Mouse (Mus musculus): ENCODE measurements around the gene Ccl17.

Gene Ccl17

GRCm38 (mm10) chr8:94810153-94810552, at the start of gene Ccl17:
Gene Ccl17 (plus strand): TSS chr8:94810453.
- DNase-seq, result no peak

DNA sequence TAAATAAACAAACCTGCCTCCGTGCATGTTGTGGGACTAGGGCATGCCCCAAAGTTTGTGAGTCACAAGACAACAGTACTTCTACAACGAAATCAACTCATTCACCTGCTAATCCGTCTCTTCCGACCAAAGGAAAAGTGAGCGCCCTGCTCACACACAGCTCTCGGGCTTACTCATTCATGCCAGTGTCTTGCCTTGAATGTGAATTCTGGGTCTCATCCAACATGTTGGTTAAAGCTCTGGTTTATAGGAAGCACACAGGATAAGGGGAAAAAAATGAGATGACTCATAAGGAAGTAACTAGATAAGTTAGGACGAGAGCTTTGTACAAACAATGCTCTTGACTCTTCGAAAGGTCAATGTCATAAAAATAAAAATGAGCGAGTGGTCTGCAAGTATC, 43.2 kb upstream of the Ccl17 start:
- no peak for DNase-seq

DNA sequence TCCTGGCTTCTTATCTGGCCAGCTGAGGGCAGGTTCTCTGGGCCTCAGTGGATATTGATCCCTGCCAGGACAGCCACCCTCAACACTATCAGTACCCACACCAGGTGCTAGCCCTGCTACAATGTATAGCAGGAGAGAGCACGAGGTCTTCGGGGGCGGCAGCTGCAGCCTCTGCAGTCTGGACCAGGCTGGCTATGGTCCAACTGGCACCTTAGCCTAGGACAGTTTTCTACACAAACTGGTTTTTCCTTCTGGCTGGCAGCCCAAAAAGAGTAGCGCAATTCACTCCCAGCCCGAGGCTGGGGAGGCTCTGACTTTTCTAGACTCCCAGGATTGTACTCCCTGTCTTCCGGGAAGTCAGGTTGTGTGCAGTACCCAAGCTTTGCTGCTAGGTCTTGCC, 39.3 kb upstream of the Ccl17 start:
- DNase-seq, result no peak

GRCm38 (mm10) chr8:94771941-94772670, 38.1 kb upstream of the Ccl17 start, which contains the start of gene Cx3cl1:
Gene Cx3cl1 (plus strand): TSS chr8:94772009.
- DNase-seq, result peak; percentile 7

DNA sequence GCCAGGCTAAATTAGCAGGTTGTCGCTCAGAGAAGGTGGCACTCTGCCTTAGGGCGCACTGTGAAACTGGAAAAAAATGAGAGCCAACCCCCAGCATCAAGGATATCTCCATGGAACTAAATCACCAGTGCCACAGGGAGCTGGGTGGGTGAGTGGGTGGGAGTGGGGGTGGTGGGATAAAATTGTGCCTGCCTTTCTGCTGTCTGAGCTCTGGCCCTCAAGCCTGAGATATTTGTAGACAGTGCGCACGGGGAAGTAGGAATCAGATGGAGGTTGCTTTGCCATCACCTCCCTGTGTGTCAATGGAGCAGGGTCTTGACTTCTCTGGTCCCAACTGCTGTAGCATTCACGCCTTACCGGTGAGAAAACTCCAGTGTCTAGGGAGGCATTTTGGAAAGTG, 37.2 kb upstream of the Ccl17 start:
- DNase-seq, result no peak

DNA sequence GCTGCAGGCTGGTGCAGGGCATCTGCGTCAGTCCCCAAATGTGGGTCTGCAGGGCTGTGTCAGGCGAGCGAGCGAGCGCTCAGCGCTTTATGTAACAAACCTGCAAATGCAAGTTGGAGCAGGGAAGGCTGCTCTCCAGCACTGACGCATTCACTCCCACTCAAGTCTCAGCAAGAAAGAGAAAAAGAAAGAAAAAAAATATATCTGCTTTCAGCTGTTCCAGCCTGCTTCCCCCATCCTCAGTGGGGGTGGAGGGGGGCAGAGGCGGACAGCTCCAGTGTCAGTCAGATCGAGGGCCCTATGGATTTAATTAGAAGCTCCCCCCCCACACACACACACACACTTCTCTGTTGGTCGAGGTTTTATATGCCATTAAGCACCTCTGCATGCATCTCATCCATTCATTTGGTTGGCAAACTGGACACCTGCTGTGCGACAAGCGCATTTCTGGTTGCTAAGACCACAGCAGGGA, 36.5 kb upstream of the Ccl17 start:
- no peak for DNase-seq

- no peak for DNase-seq
Observed at GRCm38 (mm10) chr8:94774601-94775000, 35.7 kb upstream of the Ccl17 start.

- no peak for DNase-seq
Observed at GRCm38 (mm10) chr8:94776346-94776745, 33.9 kb upstream of the Ccl17 start.

GRCm38 (mm10) chr8:94778036-94778435, 32.2 kb upstream of the Ccl17 start:
- no peak for DNase-seq

DNA sequence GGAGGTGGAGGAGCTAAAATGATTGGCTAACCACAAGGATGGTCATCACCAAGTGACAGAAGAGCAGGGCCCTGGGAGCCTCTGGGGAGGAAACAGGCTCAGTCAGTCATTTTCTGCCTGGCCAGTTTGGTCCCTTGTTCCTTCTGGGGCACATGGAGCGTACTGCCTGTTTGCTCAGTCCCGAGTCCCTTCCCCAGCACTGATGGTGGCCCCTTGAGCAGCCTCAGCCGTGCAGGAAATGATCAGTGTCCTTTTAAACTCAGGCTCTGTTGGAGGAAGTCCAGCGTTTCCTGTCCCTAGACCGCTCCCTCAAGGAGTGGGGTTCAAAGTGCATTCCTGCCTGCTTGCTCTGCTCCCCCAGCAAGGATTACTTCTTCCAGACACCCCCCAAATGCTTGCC, 31.8 kb upstream of the Ccl17 start:
- DNase-seq, result no peak

DNA sequence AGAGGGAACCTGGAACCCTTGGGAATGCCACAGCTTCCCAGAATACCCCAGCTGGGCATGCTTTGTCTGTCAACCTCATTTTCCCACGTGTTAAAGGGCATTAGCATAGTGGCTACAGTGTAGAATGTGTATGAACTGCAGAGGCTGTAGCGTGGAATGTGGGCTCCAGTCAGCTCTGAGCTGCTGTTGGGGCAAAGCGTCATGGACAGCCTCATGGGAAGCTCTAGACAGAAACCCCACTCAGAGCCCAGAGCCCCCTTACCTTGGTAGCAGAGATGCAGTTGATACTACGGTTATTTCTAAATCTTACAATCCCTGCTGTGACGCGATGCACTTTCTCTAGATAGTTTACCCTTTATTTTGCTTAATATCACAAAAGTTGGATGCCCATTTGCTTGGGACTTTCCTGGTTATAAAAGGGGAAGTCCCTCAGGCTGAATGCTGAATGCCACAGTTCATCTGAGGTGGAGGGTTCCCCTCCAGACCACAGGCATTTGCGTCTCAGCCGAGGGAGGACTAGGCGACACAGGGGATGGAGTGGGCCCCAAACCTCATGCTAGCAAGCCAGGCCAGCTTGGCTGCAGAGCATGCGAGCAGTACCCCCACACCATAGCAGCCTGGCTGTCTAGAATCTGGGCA, 31.2 kb upstream of the Ccl17 start:
- no peak for DNase-seq

DNA sequence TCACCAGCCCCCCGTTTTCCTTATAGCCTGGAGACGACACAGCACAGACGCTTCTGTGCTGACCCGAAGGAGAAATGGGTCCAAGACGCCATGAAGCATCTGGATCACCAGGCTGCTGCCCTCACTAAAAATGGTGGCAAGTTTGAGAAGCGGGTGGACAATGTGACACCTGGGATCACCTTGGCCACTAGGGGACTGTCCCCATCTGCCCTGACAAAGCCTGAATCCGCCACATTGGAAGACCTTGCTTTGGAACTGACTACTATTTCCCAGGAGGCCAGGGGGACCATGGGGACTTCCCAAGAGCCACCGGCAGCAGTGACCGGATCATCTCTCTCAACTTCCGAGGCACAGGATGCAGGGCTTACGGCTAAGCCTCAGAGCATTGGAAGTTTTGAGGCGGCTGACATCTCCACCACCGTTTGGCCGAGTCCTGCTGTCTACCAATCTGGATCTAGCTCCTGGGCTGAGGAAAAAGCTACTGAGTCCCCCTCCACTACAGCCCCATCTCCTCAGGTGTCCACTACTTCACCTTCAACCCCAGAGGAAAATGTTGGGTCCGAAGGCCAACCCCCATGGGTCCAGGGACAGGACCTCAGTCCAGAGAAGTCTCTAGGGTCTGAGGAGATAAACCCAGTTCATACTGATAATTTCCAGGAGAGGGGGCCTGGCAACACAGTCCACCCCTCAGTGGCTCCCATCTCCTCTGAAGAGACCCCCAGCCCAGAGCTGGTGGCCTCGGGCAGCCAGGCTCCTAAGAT, 30.5 kb upstream of the Ccl17 start:
- DNase-seq, result no peak

GRCm38 (mm10) chr8:94780491-94781154, 29.6 kb upstream of the Ccl17 start:
- DNase-seq, result no peak

GRCm38 (mm10) chr8:94781155-94781837, 29.0 kb upstream of the Ccl17 start:
- no peak for DNase-seq

DNA sequence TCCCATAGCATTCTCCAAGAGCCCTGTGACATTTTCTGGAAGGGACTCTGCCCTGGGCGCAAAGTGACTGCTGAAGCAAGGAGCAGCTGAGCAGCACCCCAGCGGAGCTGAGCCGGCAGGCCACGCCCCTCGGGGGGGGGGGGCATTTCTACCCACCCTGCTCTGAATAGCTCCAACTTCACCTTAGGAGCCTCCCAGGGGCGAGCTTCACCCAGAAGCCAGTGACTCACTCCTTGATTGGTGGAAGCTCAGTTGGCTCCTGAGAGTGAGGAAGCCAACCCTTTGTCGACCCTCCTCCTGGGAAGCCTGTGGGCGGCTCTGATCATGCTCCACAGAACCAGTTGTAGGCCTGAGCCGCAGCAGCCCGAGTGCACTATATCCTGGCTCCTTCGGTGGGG, 28.4 kb upstream of the Ccl17 start:
- no peak for DNase-seq

DNA sequence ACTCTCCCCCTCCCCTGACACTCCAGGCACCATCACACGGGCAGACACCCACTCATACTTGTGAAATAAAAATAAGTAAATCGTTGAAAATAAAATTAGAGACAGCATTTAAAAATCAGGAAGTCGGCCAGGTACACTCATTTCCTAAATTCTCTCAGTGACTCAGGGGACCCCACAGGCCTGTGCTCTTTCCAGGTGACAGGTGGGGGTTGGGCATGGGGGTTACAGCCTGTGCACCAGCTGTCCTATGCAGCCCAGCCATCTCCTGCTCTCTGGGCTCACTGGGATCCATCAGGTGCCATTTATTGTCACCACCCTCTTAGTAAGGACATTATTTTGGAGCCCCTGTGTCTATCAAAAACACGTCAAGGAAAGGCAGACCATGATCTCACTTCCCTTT, 26.4 kb upstream of the Ccl17 start:
- DNase-seq, result no peak

DNA sequence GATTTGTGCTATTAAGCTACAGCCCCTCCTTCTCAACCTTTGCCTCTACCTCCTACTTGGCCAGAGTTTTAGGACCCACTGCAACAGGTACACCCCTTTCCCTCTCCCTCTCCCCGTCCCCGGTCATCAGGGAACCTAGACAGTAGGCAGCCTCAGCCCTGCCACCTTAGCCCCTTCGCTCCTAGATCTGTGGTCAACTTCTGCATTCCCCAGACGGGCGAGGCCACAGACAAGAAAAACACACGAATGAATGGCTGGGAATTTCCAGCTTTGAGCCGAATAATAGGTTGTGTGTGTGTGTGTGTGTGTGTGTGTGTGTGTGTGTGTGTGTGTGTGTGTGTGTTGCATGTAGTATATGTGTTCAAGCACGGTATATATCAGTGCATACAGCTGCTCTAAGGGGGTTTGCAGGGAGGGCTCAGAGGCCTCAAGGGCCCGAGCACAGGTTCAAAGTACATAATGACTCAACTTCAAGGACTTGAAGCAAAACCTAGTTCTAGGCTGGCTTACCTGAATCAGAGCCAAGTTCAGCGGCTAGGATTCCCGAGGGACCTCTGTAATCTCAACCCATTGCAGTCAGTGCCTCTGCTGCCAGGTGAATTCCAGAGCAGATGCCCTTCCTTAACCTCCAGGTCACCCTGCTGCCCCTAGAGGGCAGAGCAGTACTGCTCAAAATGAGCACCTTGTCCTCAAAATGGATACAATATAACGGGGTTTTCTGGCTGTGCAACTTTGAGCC, 24.8 kb upstream of the Ccl17 start:
- DNase-seq, result peak; percentile 53

GRCm38 (mm10) chr8:94785995-94786595, 24.2 kb upstream of the Ccl17 start:
- no peak for DNase-seq

DNA sequence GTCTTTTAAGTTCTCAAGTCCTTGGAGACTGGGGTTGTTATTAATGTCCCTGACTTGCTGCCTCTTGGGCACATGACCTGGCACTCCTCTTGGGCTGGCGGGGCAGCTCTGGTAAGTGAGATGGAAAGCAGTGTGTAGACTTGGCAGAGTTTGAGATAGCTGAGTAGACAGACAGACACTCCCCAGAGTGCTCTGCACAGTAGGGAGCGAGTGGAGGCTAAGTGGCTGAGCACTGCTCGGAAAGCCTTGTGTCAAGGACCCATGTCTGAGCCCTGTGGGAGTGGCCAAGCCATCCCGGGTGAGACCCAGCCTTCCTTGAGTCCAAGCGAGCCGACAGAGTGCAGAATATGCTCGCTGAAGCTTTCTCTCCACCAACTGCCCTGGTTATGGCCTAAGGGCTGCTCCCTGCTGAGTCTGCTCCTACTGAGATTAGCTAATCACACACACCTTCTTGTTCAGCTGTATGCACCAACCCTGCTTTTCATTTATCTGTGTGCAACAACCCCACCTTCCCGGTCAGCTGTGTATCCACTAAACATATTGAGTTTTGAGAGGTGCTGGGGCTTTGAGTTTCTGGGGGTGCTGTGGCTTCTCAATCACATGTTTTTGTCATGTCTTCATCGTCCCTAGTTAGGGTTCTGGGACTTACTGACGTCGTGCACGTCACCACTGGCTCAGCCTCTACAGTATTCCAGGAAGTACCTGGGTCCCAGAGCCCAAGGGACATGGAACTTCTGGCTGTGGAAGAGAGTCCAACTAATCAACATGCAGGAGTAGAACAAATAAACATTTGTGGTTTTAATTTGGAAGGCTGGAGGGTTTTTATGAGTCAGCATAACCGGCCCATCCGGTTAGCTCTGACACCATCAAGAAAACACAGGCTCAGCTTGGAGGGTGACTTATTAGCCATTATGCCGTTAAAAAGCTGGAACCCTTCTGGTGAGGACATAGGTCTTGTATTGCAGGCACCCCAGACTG, 22.4 kb upstream of the Ccl17 start:
- DNase-seq, result no peak

- DNase-seq, result no peak
Observed at GRCm38 (mm10) chr8:94789256-94789955, 20.8 kb upstream of the Ccl17 start.
